Mouse (Mus musculus) heart, adult 2 months (tissue): ENCODE measurements around the gene Hand2. TPM values are rescaled to one million over a fixed set of nuclear protein-coding genes. Genes with fewer than 3 reads are reported as not detected.
A peak's percentile ranks its signal among the peaks of the same experiment; 100 is the strongest.

Experiments used
- DNase-seq, 2 experiments: peaks; one replicate each; pipeline ENCODE4 v3.0.0; 2021
- H3K27ac ChIP-seq: fragments of 200-600 bp; 2 replicates; pipeline ENCODE4 v1.8.1; 2022
- H3K27me3 ChIP-seq: fragments of 200-500 bp; 2 replicates; pipeline ENCODE4 v1.6.1; 2012; ENCODE audit warnings: mild to moderate bottlenecking, low read length, inconsistent platforms, mixed read lengths; ENCODE audit not compliant: control insufficient read depth, insufficient read depth
- H3K36me3 ChIP-seq: fragments of 200-500 bp; 2 replicates; pipeline ENCODE4 v1.6.1; 2012; ENCODE audit warnings: low read length, inconsistent platforms; ENCODE audit not compliant: control insufficient read depth, insufficient read depth
- H3K4me1 ChIP-seq: fragments of 200-500 bp; 2 replicates; pipeline ENCODE4 v1.6.1; 2011; ENCODE audit warnings: low read length; ENCODE audit not compliant: control insufficient read depth, insufficient read depth
- H3K4me3 ChIP-seq: fragments of 200-600 bp; 2 replicates; pipeline ENCODE4 v1.8.1; 2022
- H3K79me2 ChIP-seq: fragments of 200-500 bp; replicated peaks from 2 replicates; pipeline ENCODE4 v1.6.1; 2012; ENCODE audit warnings: mild to moderate bottlenecking, inconsistent platforms, low read length, moderate library complexity, mixed read lengths; ENCODE audit not compliant: control insufficient read depth, insufficient read depth
- H3K9ac ChIP-seq: fragments of 200-500 bp; 2 replicates; pipeline ENCODE4 v1.6.1; 2012; ENCODE audit warnings: low read depth, mild to moderate bottlenecking, control low read depth, inconsistent platforms, low read length, mixed read lengths
- CTCF ChIP-seq: fragments of 200-600 bp; IDR thresholded peaks from 2 replicates; pipeline ENCODE4 v1.8.1; 2022; ENCODE audit warnings: antibody characterized with exemption, mild to moderate bottlenecking, moderate library complexity
- EP300 ChIP-seq: fragments of 200-500 bp; IDR thresholded peaks from 2 replicates; pipeline ENCODE4 v1.6.1; 2011; ENCODE audit warnings: low read depth, low read length, control low read depth; ENCODE audit not compliant: insufficient read depth
- POLR2A ChIP-seq: fragments of 200-500 bp; IDR thresholded peaks from 2 replicates; pipeline ENCODE4 v1.6.1; 2011; ENCODE audit warnings: mild to moderate bottlenecking, low read depth, low read length, control low read depth; ENCODE audit not compliant: insufficient read depth
- WGBS: fragments of 180-500 bp; shearing (Covaris S2); methylation state at CpG from one replicate; pipeline ENCODE4 v1.1.7; 2018; 5-methylcytosine and 5-hydroxymethylcytosine counted together
- intact Hi-C: fragments of 180-260 bp; cut with DNase I; formaldehyde crosslinking; loops from one replicate; pipeline ENCODE4 v1.15.1; 2025
- polyA plus RNA-seq: library from polyadenylated mRNA; depleted of rRNA; stranded (reverse); fragments of >200 nt; gene quantifications from 2 replicates; pipeline ENCODE4 v1.2.3, GENCODE M21; 2012
- total RNA-seq, 2 experiments: library from RNA; stranded (reverse); gene quantifications; 2 replicates each; pipeline ENCODE4 v1.2.3; 2021

Hand2 gene
- total and polyA plus RNA-seq, 3 experiments: 14.8 to 63.9 (median 62.1) TPM

DNA sequence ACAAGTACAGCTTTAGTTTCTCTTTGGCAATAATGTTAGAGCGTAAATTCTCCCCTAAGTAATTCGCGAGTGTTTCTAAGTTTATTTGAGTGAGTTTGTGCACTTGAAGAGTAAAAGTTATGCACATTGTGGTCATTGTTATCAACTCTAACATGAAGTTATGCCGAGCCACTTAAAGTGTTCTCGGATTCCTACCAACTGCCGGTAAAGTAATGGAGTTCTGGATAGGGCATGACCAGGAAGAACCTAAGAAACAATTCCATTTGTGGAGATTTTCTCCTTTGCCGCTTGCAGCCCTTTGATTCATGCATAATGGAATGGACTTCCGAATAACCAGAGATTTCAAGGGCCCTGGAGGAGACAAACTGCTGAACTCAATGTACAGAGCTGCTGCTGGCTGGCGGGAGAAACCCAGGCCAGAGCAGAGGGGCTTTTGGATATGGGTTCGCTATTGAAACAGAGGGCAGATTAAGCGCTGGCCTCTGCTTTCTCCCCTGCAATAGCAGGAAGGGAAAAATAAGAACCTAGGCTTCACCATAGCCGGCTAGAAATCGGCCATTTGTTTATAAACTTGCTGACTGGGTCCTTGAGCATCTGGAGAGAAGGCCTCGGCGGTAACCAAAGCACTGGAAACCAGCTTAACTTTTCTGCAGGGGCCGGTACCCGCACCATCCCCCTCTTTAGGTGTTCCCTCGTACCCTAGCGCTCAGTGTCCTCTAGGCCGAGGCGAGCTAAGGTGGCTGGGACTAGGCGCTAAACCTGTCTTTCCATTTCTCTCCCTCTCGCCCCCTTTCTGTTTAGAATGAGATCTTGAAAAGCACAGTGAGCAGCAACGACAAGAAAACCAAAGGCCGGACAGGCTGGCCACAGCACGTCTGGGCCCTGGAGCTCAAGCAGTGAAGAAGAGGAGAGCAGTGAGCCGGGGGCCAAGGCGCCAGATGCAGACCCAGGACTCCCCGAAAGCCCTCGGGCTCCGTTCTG, 2.5 kb downstream of the Hand2 start:
- Histone ChIP-seq H3K79me2 (no peaks in the 10 kb centered on the region), H3K27me3 (peaks cover 2% of the 10 kb centered on the region), H3K4me3 (peak overlapping the region; percentile 78), H3K36me3 (no peaks in the 10 kb centered on the region), H3K9ac (peak overlapping the region; percentile 85), H3K4me1 (no peaks in the 10 kb centered on the region), H3K27ac (peak overlapping the region; percentile 97)
- intact Hi-C loops: no loop called here
- TF ChIP-seq CTCF (no peak), EP300 (no peak), POLR2A (0 out of 2 replicates have a peak, but pooled peaks have one; percentile 14)
- peak; percentile 31 to 62 for DNase-seq
- 22% methylated on average over 31 of the region's 31 CpGs for WGBS

DNA sequence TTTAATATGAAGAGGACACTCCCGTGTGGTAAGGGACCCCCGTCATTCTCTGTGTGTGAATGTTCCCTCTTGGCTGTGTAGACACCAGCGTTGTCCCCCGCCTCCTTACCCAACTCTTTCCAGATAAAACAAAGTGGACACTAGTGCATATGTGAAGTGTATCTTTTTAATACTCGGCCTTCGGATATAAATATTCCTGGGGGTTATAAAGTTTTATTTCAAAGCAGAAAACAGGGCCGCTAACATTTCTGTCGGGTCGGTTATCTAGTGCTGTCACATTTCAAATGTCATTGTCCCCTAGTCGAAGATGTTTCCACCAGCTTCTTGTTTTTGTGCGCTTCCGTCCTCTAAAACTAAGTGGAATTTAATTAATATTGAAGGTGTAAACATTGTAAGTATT, 3.3 kb downstream of the Hand2 start:
- Histone ChIP-seq H3K36me3 (no peaks in the 10 kb centered on the region), H3K27me3 (peaks cover 2% of the 10 kb centered on the region), H3K9ac (peak overlapping the region; percentile 85), H3K4me3 (peak overlapping the region; percentile 78), H3K79me2 (no peaks in the 10 kb centered on the region), H3K27ac (peak overlapping the region; percentile 97), H3K4me1 (peaks cover under 1% of the 10 kb centered on the region; the same call in 1 of the 2 replicates)
- TF ChIP-seq CTCF (no peak), EP300 (no peak), POLR2A (0 out of 2 replicates have a peak, but pooled peaks have one; percentile 3)
- no peak for DNase-seq
- intact Hi-C loops: no loop called here
- 29% methylated on average over 12 of the region's 12 CpGs for WGBS

DNA sequence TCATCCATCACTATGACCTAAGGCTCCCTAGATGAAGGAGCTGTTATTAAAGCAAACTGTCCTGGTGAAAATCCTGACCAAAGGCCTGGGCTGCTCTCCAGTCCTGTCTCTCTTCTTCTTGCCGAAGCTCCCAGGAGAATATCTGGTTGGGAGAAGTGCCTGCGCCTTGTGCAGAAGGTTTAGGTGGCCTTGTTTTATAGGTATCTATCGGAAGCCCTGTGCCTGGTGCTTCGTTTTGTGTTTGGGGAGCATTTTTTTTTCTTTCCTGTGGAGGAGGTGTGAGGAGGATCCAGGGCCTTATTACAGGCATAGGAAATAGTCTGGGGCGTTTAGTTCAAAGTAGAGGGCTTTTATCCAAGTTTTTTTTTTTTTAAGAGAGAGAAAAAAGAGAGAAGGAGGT, 3.9 kb downstream of the Hand2 start:
- peak overlapping the region; percentile 97 for H3K27ac ChIP-seq
- H3K4me3 ChIP-seq: peak overlapping the region; percentile 78
- H3K36me3 ChIP-seq: no peaks in the 10 kb centered on the region
- TF ChIP-seq EP300 (no peak), POLR2A (no peak), CTCF (no peak)
- 20% methylated on average over 5 of the region's 5 CpGs for WGBS
- intact Hi-C loops: no loop called here
- no peaks in the 10 kb centered on the region for H3K79me2 ChIP-seq
- peaks cover 3% of the 10 kb centered on the region for H3K27me3 ChIP-seq
- peak in 1 of 2 experiments; percentile 39 for DNase-seq
- peak overlapping the region; percentile 67 for H3K9ac ChIP-seq
- peaks cover 3% of the 10 kb centered on the region for H3K4me1 ChIP-seq

DNA sequence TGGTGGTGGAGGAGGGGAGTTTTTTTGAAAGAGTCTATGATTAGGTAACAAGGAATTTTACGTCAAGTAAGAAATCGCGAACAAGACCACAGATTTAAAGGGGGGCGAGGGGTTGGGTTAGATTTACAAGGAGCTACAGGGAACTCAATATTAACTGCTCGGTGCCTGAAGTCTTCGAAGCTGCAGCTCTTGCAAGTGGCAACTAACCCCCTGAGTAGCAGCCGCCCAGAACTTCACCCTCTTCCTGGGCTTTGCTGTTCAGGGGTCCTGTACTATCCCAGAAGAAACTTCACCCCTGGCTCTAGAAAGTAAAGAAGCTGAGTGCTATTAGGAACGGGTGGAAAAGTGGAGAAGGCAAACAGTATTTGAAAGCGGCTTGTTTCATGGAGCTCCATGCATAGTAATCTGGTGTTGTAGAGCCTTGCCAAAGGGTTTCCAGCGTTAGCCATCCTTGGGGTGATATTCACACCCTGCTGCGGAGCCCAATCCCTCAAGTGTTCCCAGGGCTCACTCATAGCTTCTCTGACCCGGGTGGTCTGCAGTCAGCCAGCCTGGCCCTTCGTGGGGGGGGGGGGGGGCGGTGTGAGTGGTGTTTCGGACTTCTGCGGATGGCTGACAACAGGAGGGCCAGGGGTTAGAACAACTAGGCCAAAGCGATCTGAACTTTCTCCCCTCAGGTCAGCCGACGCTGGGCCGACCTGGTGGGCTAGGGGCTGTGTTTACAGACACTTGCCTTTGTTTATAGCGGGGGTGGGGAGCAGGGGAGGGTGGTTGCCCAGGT, 4.5 kb downstream of the Hand2 start:
- H3K27me3 ChIP-seq: peaks cover 3% of the 10 kb centered on the region
- WGBS: 38% methylated on average over 21 of the region's 21 CpGs
- H3K4me1 ChIP-seq: peaks cover 3% of the 10 kb centered on the region
- H3K9ac ChIP-seq: peak overlapping the region; percentile 67
- TF ChIP-seq EP300 (no peak), CTCF (no peak), POLR2A (no peak)
- intact Hi-C loops: no loop called here
- peak overlapping the region; percentile 78 for H3K4me3 ChIP-seq
- peak in 1 of 2 experiments; percentile 40 for DNase-seq
- H3K79me2 ChIP-seq: no peaks in the 10 kb centered on the region
- H3K36me3 ChIP-seq: no peaks in the 10 kb centered on the region
- peak overlapping the region; percentile 97 for H3K27ac ChIP-seq

DNA sequence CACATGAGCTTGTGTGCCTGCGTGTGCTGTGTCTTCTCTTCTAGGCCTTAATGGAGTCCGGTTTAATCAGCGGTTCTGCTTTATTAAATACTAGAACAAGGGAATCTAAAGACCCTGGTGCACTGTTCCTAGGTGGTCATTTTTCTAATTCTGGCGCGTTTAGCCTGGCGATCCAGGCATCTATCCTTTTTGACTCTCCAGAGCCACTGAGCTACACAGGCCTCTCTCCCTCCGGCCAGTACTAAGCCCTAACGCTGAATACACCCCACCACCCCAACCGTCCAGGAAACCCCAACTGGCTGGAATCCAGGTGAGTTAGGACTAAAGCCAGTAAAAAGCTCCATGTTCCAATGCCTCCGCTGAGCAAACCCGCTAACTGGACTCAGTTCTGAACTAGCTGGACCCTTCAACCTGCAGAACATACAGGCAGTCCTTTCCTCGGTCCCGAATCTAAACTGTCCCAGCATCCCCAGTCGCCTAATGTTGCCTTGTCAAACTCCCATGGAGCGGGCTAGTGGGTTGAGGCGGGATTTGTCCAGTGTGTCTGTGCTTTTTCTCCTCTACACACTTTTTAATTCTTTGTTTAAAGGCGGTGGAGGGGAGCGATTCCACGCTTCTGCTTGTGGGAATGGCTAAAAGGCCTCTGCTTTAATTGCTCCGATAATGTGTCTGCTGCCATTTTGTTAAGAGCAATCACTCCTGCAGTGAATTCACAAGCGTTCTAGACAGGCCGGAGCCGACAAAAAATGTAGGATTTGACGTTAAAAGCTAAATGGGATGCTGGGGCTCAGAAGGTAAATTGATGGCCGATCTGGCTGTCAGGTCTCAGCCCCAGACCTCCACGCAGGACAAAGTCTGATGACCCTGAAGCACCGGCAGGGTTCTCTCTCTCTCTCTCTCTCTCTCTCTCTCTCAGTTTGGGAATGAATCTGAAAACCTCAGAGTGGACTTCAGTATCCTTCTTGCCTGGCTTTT, 5.6 kb downstream of the Hand2 start:
- Histone ChIP-seq H3K9ac (peak overlapping the region; percentile 67), H3K4me3 (peak overlapping the region; percentile 19), H3K27ac (peak overlapping the region; percentile 97), H3K79me2 (no peaks in the 10 kb centered on the region), H3K4me1 (peaks cover 3% of the 10 kb centered on the region), H3K36me3 (no peaks in the 10 kb centered on the region), H3K27me3 (peaks cover 2% of the 10 kb centered on the region)
- TF ChIP-seq CTCF (no peak), EP300 (no peak)
- WGBS: 44% methylated on average over 27 of the region's 27 CpGs
- intact Hi-C loops: loop anchor here (2.0 kb wide), 1 partner anchor 14 kb away; no protein-coding TSS in a partner anchor
- peak in 1 of 2 experiments; percentile 47 for DNase-seq
